22 mouse cellular contexts compared by ENCODE assay signal in the genomic region with DNA sequence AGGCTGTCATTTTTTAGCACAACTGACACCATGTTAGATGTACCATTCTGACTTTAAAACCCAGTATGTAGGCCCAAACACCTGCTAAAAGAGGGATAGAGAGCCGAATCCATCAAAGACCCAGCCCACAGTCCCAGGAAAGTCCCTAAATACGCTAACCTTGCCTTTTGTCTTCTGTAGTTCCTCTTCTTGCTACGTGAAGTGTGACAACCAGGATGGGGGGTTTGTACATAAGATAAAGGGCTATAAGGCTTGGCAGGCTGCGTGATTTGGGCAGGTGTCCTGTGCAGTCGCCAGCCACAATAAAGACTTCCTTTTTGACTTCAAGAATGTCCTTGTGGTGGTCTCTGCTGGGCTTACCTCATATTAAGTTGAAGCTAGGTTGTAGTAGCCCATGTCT.
"Had no signal": no experiment of that assay in that cellular context is flagged by ENCODE, and none has a peak within 500 bp of the region (broad histone marks: within the 10 kb centered on the region; RNA-seq: fewer than 3 reads in every experiment).

No protein-coding gene starts in this region.

- ATAC-seq: liver, postnatal 0 days; lung, postnatal 0 days; midbrain, embryonic 13.5 days had no signal

- H3K4me3 ChIP-seq: intestine, embryonic 15.5 days; left cerebral cortex, adult 2 months; limb, embryonic 13.5 days; midbrain, embryonic 13.5 days had no signal

- H3K4me2 ChIP-seq: intestine, embryonic 15.5 days; limb, embryonic 13.5 days; lung, embryonic 14.5 days; midbrain, embryonic 13.5 days had no signal

- H3K4me1 ChIP-seq: intestine, embryonic 15.5 days; limb, embryonic 13.5 days; midbrain, embryonic 13.5 days had no signal

- DNase-seq: kidney, adult 2 months; kidney, postnatal 10 days; kidney, postnatal 36 days; layer of hippocampus, postnatal 36 days; left cerebral cortex, postnatal 4 days; liver, postnatal 0 days; lung, embryonic 14.5 days; right cerebral cortex, adult 18-20 months; right cerebral cortex, postnatal 14 days; right cerebral cortex, postnatal 4 days; spleen, adult 18-20 months; thymus, adult 2 months; thymus, postnatal 14 days; thymus, postnatal 4 days had no signal

- H3K9me3 ChIP-seq: intestine, embryonic 15.5 days; limb, embryonic 13.5 days; midbrain, embryonic 13.5 days had no signal

- H3K27ac ChIP-seq: left cerebral cortex, adult 2 months; limb, embryonic 13.5 days; liver, embryonic 14.5 days; macrophage; midbrain, embryonic 13.5 days; stomach, postnatal 0 days had no signal

- H3K36me3 ChIP-seq: intestine, embryonic 15.5 days; limb, embryonic 13.5 days; midbrain, embryonic 13.5 days had no signal

- H3K9ac ChIP-seq: intestine, embryonic 15.5 days; limb, embryonic 13.5 days; liver, embryonic 14.5 days; liver, postnatal 0 days; lung, embryonic 14.5 days; midbrain, embryonic 13.5 days had no signal

- H3K27me3 ChIP-seq: intestine, embryonic 15.5 days; limb, embryonic 13.5 days; midbrain, embryonic 13.5 days had no signal
